Comparison of ENCODE assay signal across 8 mouse cellular contexts in the genomic region with DNA sequence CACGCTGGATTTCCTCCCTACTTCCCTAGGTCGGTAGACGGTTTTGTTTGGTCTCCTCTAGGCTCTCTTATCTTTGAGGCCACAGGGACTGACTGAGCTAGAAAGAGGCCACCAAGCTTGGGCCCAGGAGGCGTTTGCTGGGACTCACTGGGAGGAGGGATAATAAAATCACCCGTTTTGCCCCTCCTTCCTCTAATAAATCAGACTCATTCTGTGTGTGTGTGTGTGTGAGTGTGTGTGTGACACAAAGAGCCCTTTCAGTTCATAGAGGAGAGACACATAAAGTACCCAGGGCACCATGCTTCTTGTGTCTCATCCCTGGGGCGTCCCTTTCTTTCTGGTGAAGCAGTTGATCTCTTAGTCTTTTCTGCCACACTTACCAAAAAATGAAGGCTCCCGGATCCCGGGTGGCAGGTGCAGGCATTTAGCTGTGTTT. TPM values are rescaled to one million over a fixed set of nuclear protein-coding genes. Genes with fewer than 3 reads are reported as not detected.
DNase-seq lines count a peak whose midpoint lies in the region; ATAC-seq and TF ChIP-seq lines count a peak whose summit lies in the region.

No protein-coding gene starts in this region.

- TF ChIP-seq CTCF in liver, adult 2 months (IDR thresholded peaks at IDR 0.05; ENCODE audit: low read depth, low read length): no peak

- no peaks in the 10 kb centered on the region for H3K9me3 ChIP-seq in ES-E14 (ENCODE audit: control insufficient read depth, insufficient read depth, low read depth, low read length)
- no peaks in the 10 kb centered on the region for H3K9me3 ChIP-seq in neural tube, embryonic 13.5 days

- intact Hi-C loops in heart, postnatal 10 days (cut with DNase I): loop anchor here (5.0 kb wide), 1 partner anchor 91 kb away; no protein-coding TSS in a partner anchor

- no peak overlapping the region; the same call in 1 of the 2 replicates for H3K9ac ChIP-seq in ES-E14 (ENCODE audit: insufficient read depth, low read depth, low read length, poor library complexity, severe bottlenecking)
- H3K9ac ChIP-seq in liver, adult 2 months (ENCODE audit: low read depth, low read length): no peak overlapping the region
- H3K9ac ChIP-seq in neural tube, embryonic 13.5 days: peak overlapping the region; percentile 99

- no peak overlapping the region for H3K27ac ChIP-seq in ES-E14 (ENCODE audit: insufficient read depth, low read depth, low read length, poor library complexity, severe bottlenecking)
- no peak overlapping the region for H3K27ac ChIP-seq in liver, adult 2 months (replicated peaks; ENCODE audit: insufficient read depth, low read depth, low read length)
- H3K27ac ChIP-seq in neural tube, embryonic 13.5 days (replicated peaks): peak overlapping the region; percentile 99

- no peaks in the 10 kb centered on the region for H3K36me3 ChIP-seq in ES-E14 (ENCODE audit: control insufficient read depth, insufficient read depth, low read length, poor library complexity, severe bottlenecking)
- H3K36me3 ChIP-seq in liver, adult 2 months (ENCODE audit: control insufficient read depth, insufficient read depth, low read length): no peaks in the 10 kb centered on the region
- no peaks in the 10 kb centered on the region for H3K36me3 ChIP-seq in neural tube, embryonic 13.5 days

- TF ChIP-seq POLR2A in liver, adult 2 months (IDR thresholded peaks at IDR 0.05; ENCODE audit: extremely low read depth, insufficient read depth, low read length): no peak

- in situ Hi-C loops in ES-E14 (cut with MboI; ENCODE audit: low sequenced_read_pairs in 2 of 2, unreplicated experiment in 2 of 2): no loop called here

- no peaks in the 10 kb centered on the region for H3K79me2 ChIP-seq in liver, adult 2 months (ENCODE audit: control insufficient read depth, insufficient read depth, low read length)

- peak overlapping the region; percentile 87 to 96 for H3K4me3 ChIP-seq in ES-E14 (ENCODE audit: insufficient read depth in 1 of 2, low read depth in 1 of 2, low read length in 2 of 2, poor library complexity in 1 of 2, severe bottlenecking in 1 of 2)
- peak overlapping the region; percentile 69 for H3K4me3 ChIP-seq in liver, adult 2 months (ENCODE audit: insufficient read depth, low read depth, low read length)
- H3K4me3 ChIP-seq in neural tube, embryonic 13.5 days: peak overlapping the region; percentile 98

- H3K27me3 ChIP-seq in liver, adult 2 months (ENCODE audit: control insufficient read depth, insufficient read depth, low read length): peaks cover 6% of the 10 kb centered on the region
- H3K27me3 ChIP-seq in neural tube, embryonic 13.5 days: no peaks in the 10 kb centered on the region

- no peaks in the 10 kb centered on the region for H3K4me1 ChIP-seq in ES-E14 (ENCODE audit: control insufficient read depth in 2 of 2, insufficient read depth in 2 of 2, low read length in 2 of 2, poor library complexity in 1 of 2)
- H3K4me1 ChIP-seq in liver, adult 2 months (ENCODE audit: control insufficient read depth, insufficient read depth, low read length): no peaks in the 10 kb centered on the region; the same call in 1 of the 2 replicates
- peaks cover 59% of the 10 kb centered on the region for H3K4me1 ChIP-seq in neural tube, embryonic 13.5 days (replicated peaks)

- H3K4me2 ChIP-seq in neural tube, embryonic 13.5 days: peak overlapping the region; percentile 92

- ATAC-seq in frontal cortex, adult (ENCODE audit: low TSS enrichment): peak; percentile 12; the same call in 1 of the 2 replicates
- ATAC-seq in neural tube, embryonic 13.5 days (ENCODE audit: low read depth): peak; percentile 28

- DNase-seq in frontal cortex, postnatal 14 days (ENCODE audit: low spot score in 2 of 2): no peak
- DNase-seq in ES-E14 (ENCODE audit: low read depth, low spot score): no peak
- DNase-seq in cerebellum, postnatal 36 days: peak; percentile 31 to 44
- peak; percentile 46 to 47 for DNase-seq in heart, postnatal 10 days
- no peak for DNase-seq in liver, adult 2 months (ENCODE audit: extremely low read depth, low read depth, low spot score)
- no peak for DNase-seq in right cerebral cortex, postnatal 14 days

- 49% methylated on average over 8 of the region's 8 CpGs for WGBS in liver, adult 2 months
- 1% methylated on average over 8 of the region's 8 CpGs for WGBS in neural tube, embryonic 13.5 days

TF ChIP-seq in ES-E14, 5 proteins besides CTCF, POLR2A, EP300 and RAD21:
- no peak for TF ChIP-seq HCFC1 (IDR thresholded peaks at IDR 0.05; ENCODE audit: borderline replicate concordance, insufficient read depth, low read length)
- no peak for TF ChIP-seq ZC3H11A (IDR thresholded peaks at IDR 0.05; ENCODE audit: borderline replicate concordance, low read depth, low read length)
- no peak for TF ChIP-seq CHD2 (IDR thresholded peaks at IDR 0.05; ENCODE audit: low read depth, low read length)
- TF ChIP-seq MAFK (IDR thresholded peaks at IDR 0.05; ENCODE audit: insufficient read depth, low read depth, low read length): no peak
- no peak for TF ChIP-seq ZNF384 (IDR thresholded peaks at IDR 0.05; ENCODE audit: low read depth, low read length)
TF ChIP-seq in ES-E14: peak in this region for 0.

RNA-seq across cellular contexts. Expression of a gene that starts 2.1 kb away (rescaled TPM):
- total RNA-seq in ES-E14 (2012; rRNA removed): 14.6 and 14.9 TPM in 2 replicates
- total RNA-seq in heart, postnatal 10 days (2021): 10 to 100 TPM; 52.2 to 55.5 TPM
- total RNA-seq in liver, adult 2 months (2014; rRNA removed): 5.6 and 7.2 TPM in 2 replicates
- polyA plus RNA-seq in liver, adult 2 months (2012; rRNA removed): 2.7 and 4.4 TPM in 2 replicates
- polyA plus RNA-seq in neural tube, embryonic 13.5 days (2015; fragmentation: Nextera tagmentation; extraction: Ambion mirVana): 71.6 and 74.9 TPM in 2 replicates

Comparison
In these comparisons a context has a peak if more than half of its experiments do, and no peak if none do; other contexts are left out.
1. DNase-seq: peak in cerebellum, postnatal 36 days (2 of 2) and heart, postnatal 10 days (2 of 2); none in frontal cortex, postnatal 14 days (0 of 2), ES-E14 (single experiment), liver, adult 2 months (single experiment) and right cerebral cortex, postnatal 14 days (single experiment).
2. Peak in every context shown above with its lines, with median percentiles within 50 percentile points of each other: H3K4me3 ChIP-seq.